Mouse (Mus musculus): ENCODE measurements around the gene Scn1a.

Scn1a gene

GRCm38 (mm10) chr2:66440711-66441110 is at the start of gene Scn1a:
Gene Scn1a, minus strand, starts transcription at chr2:66440840.
- no peak for DNase-seq (ENCODE audit: low read depth, low spot score)

DNA sequence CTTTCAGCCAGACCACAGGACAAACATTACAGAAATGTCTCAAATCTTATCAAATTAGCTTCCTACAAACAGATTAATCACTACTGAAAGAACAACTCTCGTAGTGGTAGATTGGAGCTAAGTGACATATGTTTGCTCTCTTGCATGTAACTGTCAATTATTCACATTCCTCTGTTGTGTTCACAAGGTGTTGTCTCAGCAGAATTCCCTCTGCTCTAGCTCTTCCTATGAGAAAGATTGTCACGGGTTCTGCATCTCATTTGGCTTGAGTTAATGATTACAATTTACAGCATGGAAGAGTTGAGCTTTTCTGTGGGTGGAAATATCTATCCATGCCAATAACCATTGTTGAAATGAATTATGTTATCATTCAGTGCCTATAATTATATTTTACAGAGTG is 37.8 kb upstream of the Scn1a start:
- no peak for DNase-seq (ENCODE audit: low read depth, low spot score)

DNA sequence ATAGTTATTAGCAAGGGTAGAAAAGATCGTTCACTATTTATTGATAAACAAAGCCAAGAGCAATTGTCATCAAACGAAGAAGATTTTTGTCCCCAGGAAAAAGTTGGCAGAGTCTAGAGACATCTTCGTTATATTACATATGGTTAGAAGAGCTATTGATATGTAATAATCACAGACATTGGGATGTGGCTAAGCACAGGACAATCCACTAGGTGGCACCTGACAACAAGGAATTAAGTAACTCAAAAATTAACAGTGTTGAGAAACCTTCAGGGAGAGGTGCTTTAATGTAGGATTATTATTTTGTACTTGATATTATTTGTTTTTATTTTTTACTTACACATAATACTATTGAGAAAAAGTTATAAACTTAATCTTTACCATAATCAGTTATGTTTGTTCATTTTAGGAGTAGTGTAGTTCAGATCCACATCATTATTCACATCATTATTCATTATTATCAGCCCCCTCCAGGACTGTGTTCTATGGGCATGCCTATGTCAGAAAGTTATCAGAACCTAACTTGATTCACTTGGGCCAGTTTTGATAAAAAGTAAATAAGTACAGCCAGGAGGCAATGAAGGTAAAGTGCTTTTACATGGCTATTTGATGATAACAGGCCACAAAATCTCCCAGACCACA is 32.7 kb upstream of the Scn1a start:
- DNase-seq (ENCODE audit: low read depth, low spot score): no peak

DNA sequence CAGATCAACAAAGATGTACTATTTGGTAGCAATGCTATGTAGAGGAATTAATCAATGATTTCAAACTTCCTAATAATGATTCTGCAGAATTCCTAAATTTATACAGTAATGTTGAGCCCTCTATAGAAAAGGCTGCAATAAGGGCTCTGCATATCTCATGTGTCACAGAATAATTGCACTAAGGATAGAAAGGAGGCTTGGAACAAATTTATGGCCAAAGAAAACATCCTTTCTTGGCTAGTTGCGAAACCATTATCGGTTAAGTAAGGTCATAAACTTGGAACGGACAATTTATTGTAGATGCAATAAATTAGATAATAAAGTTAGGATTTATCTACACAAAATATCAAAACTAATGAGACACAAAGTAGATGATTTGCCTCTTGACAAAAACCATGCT is 24.8 kb upstream of the Scn1a start:
- no peak for DNase-seq (ENCODE audit: low read depth, low spot score)

DNA sequence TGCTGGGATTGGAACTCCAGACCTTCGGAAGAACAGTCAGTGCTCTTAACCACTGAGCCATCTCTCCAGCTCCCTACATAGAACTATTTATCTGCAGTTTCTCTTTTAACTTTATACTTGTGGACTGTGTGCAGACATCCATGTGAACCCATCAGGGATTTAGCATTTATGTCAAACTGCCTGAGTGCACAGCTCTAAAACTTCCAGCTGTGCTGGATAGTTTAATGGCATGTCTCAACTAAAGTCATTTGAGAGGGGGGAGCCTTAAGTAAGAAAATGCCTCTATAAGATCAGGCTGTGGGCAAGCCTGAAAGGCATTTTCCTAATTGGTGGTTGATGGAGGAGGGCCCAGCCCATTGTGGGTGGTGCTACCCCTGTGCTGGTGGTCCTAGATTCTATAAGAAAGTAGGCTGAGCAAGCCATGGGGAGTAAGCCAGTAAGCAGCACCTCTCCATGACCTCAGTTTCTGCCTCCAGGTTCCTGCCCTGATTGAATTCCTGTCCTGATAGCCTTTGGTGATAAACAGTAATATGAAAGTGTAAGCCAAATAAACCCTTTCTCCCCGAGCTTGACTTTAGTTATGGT is 24.3 kb upstream of the Scn1a start:
- DNase-seq (ENCODE audit: low read depth, low spot score): no peak

- no peak for DNase-seq (ENCODE audit: low read depth, low spot score)
These were observed 23.3 kb upstream of the Scn1a start for GRCm38 (mm10) chr2:66463916-66464315.

DNA sequence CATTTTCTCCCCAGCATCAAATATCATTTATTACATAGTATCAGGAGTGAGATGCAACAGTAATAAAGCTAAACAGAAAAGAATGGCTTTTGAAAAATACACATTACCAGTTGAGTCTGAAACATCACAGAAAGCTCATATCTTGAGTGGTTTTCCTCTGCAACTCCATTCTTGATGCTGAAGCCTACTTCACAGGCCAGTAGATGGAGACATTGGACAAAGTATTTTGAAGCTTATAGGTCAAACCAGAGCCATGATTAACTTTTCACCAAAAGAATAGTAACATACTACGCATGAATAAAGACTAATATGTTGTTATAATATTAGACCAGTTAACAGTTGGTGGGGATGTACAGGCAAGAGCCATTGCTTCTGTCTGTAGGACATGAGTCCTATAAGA is 21.8 kb upstream of the Scn1a start:
- no peak for DNase-seq (ENCODE audit: low read depth, low spot score)

- no peak for DNase-seq (ENCODE audit: low read depth, low spot score)
These were observed 722 bp downstream of the Scn1a start for GRCm38 (mm10) chr2:66439764-66440471.

DNA sequence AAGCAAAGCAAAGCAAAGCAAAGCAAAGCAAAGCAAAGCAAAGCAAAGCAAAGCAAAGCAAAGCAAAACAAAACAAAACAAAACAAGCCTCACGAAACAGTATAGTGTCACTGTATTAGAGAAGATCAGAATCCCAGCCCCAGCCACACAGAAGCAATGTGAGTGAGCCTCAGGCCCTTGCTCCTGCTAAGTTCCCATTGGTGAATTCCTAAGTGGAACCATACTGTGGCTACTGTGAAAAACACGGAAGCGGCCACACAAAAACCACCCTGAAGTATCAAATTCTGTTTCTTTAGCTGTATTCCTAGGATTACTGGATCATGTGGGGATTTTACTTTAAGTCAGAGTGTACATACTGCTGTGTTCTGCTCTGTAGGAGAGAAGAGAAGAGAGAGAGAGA is 4.4 kb downstream of the Scn1a start:
- no peak for DNase-seq (ENCODE audit: low read depth, low spot score)

- peak; percentile 49 for DNase-seq (ENCODE audit: low read depth, low spot score)
These were observed 30.8 kb downstream of the Scn1a start for GRCm38 (mm10) chr2:66409740-66410290.

- no peak for DNase-seq (ENCODE audit: low read depth, low spot score)
These were observed 31.5 kb downstream of the Scn1a start for GRCm38 (mm10) chr2:66408899-66409739.

- no peak for DNase-seq (ENCODE audit: low read depth, low spot score)
These were observed 32.2 kb downstream of the Scn1a start for GRCm38 (mm10) chr2:66408456-66408855.

- no peak for DNase-seq (ENCODE audit: low read depth, low spot score)
These were observed 48.1 kb downstream of the Scn1a start for GRCm38 (mm10) chr2:66392586-66392985.

DNA sequence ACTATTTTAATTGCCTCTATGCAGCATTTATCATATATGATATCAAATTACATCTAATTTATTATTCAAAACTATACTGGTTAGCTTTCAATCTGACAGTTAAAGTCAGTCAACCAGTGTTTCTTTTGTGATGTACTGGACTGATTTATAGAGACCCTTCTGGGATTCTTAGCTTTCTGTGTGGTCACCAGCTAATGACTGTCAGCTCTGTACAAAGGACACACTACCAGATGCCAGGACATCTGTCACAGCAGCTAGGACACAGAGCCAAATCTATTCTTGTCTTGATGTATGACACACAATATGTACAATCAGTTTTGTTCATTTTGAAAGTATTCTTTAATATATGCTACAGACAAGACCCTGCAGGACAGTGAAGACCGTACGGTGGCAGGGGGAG is 72.7 kb downstream of the Scn1a start:
- no peak for DNase-seq (ENCODE audit: low read depth, low spot score)

DNA sequence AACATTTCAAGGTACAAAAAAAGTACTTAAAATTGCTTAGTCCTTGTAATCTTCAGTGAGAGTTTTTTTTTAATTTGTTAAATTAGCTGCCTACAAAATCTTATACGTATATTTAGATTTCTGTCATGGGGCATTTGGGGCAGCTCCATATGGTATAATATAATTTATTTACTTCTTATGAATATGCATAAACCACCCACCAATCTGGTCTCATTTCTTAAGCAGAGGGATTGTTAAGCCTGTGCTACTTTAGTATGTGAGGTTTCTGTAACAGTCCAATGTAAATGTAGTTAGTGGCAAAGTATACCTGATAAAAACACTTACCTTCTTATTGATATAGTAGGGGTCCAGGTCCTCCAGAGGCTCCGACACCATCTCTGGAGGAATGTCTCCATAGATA is 90.0 kb downstream of the Scn1a start:
- DNase-seq (ENCODE audit: low read depth, low spot score): no peak

GRCm38 (mm10) chr2:66346622-66347021 is 94.0 kb downstream of the Scn1a start:
- no peak for DNase-seq (ENCODE audit: low read depth, low spot score)

DNA sequence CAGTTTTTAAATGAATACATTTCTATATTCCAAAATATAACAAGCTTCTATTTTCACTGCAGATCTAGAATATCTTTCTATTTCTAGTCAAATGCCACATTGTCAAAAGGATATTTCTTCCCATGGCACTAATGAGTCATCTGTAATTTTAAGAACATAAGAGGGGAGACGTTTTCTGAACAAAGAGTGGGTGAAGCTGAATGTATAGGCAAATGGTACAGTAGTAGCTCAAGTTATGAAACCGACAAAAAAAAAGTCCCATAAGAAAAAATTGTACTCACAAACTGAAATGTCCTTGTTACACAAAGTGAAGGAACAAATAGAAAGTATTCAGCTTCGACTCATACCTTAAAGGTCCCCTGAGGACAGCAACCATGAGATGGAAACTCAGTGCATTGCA is 94.5 kb downstream of the Scn1a start:
- no peak for DNase-seq (ENCODE audit: low read depth, low spot score)

- DNase-seq (ENCODE audit: low read depth, low spot score): no peak
These were observed 103.2 kb downstream of the Scn1a start for GRCm38 (mm10) chr2:66337406-66337805.

GRCm38 (mm10) chr2:66336396-66336795 is 104.2 kb downstream of the Scn1a start:
- no peak for DNase-seq (ENCODE audit: low read depth, low spot score)

GRCm38 (mm10) chr2:66272551-66272950 is 168.1 kb downstream of the Scn1a start:
- DNase-seq (ENCODE audit: low read depth, low spot score): no peak

- DNase-seq (ENCODE audit: low read depth, low spot score): peak; percentile 91
These were observed 184.2 kb downstream of the Scn1a start, which contains the start of gene Ttc21b for GRCm38 (mm10) chr2:66256220-66257131. Gene Ttc21b, minus strand, starts transcription at chr2:66256617.
